Mouse (Mus musculus) stomach, embryonic 14.5 days (tissue): ENCODE results near the gene Zfp13. TPM values are rescaled to one million over a fixed set of nuclear protein-coding genes. Genes with fewer than 3 reads are reported as not detected.

Experiments
- ATAC-seq: fragments of 200-750 bp; cut with Nextera tagmentation; 2 replicates; pipeline ENCODE4 v1.8.0; 2017; ENCODE audit warnings: low read depth, moderate TSS enrichment; ENCODE audit not compliant: insufficient number of reproducible peaks, insufficient read depth, low FRiP score
- H3K27ac ChIP-seq: fragments of 300-500 bp; sonication (generic); 2 replicates; pipeline ENCODE4 v1.5.1; 2014; ENCODE audit warnings: mild to moderate bottlenecking, low read length, moderate library complexity, mixed read lengths
- H3K27me3 ChIP-seq: fragments of 300-500 bp; sonication (generic); 2 replicates; pipeline ENCODE4 v1.6.1; 2014; ENCODE audit warnings: low read length, control low read depth, mixed read lengths; ENCODE audit not compliant: control insufficient read depth, insufficient read depth
- H3K36me3 ChIP-seq: fragments of 300-500 bp; sonication (generic); 2 replicates; pipeline ENCODE4 v1.6.1; 2014; ENCODE audit warnings: mild to moderate bottlenecking, control low read depth, low read length, moderate library complexity, mixed read lengths; ENCODE audit not compliant: control insufficient read depth, insufficient read depth
- H3K4me1 ChIP-seq: fragments of 300-500 bp; sonication (generic); 2 replicates; pipeline ENCODE4 v1.6.1; 2014; ENCODE audit warnings: low read length, control low read depth, mixed read lengths; ENCODE audit not compliant: control insufficient read depth, insufficient read depth
- H3K4me2 ChIP-seq: fragments of 300-500 bp; sonication (generic); replicated peaks from 2 replicates; pipeline ENCODE4 v1.6.1; 2014; ENCODE audit warnings: low read depth, low read length, control low read depth
- H3K4me3 ChIP-seq: fragments of 300-500 bp; sonication (generic); 2 replicates; pipeline ENCODE4 v1.5.1; 2014; ENCODE audit warnings: low read depth, low read length, control low read depth
- H3K9ac ChIP-seq: fragments of 300-500 bp; sonication (generic); replicated peaks from 2 replicates; pipeline ENCODE4 v1.6.1; 2014; ENCODE audit warnings: low read depth, mild to moderate bottlenecking, control low read depth, low read length, moderate library complexity, mixed read lengths
- H3K9me3 ChIP-seq: fragments of 300-500 bp; sonication (generic); 2 replicates; pipeline ENCODE4 v1.6.1; 2016; ENCODE audit warnings: low read depth, low read length, control low read depth; ENCODE audit not compliant: control insufficient read depth
- WGBS: fragments of 180-500 bp; shearing (Covaris S2); extraction: QIAGEN DNeasy Blood & Tissue Kit; methylation state at CpG from one replicate; pipeline ENCODE4 v1.1.7; 2014; 5-methylcytosine and 5-hydroxymethylcytosine counted together
- polyA plus RNA-seq: library from polyadenylated mRNA; unstranded; fragments of >200 nt; fragmentation: Nextera tagmentation; extraction: Ambion mirVana; gene quantifications from 2 replicates; pipeline ENCODE4 v1.2.1, GENCODE M21; 2014

Zfp13 gene
- polyA plus RNA-seq, 1 experiment from 2014 or later: 15.7 TPM

GRCm38 (mm10) chr17:23584786-23585185 lies 14.5 kb downstream of the Zfp13 start:
- Histone ChIP-seq H3K9me3 (no peaks in the 10 kb centered on the region), H3K27ac (no peak overlapping the region), H3K36me3 (peaks cover 14% of the 10 kb centered on the region), H3K4me1 (peaks cover 14% of the 10 kb centered on the region; the same call in 1 of the 2 replicates), H3K27me3 (no peaks in the 10 kb centered on the region), H3K9ac (no peak overlapping the region), H3K4me3 (peak overlapping the region; percentile 74), H3K4me2 (peak overlapping the region; percentile 94)
- 81% methylated on average over 8 of the region's 8 CpGs for WGBS
- ATAC-seq: no peak

- H3K27me3 ChIP-seq: no peaks in the 10 kb centered on the region
- peaks cover 11% of the 10 kb centered on the region; the same call in 1 of the 2 replicates for H3K9me3 ChIP-seq
- ATAC-seq: no peak
- no peak overlapping the region for H3K4me3 ChIP-seq
- H3K4me2 ChIP-seq: no peak overlapping the region
- H3K9ac ChIP-seq: no peak overlapping the region
- 95% methylated on average over 38 of the region's 38 CpGs for WGBS
- H3K27ac ChIP-seq: no peak overlapping the region
- peaks cover 52% of the 10 kb centered on the region for H3K36me3 ChIP-seq
- H3K4me1 ChIP-seq: no peaks in the 10 kb centered on the region
These were observed 23.2 kb downstream of the Zfp13 start for GRCm38 (mm10) chr17:23575951-23576552.

- Histone ChIP-seq H3K4me1 (no peaks in the 10 kb centered on the region), H3K36me3 (peaks cover 35% of the 10 kb centered on the region), H3K27me3 (no peaks in the 10 kb centered on the region), H3K4me2 (no peak overlapping the region), H3K9me3 (peaks cover 11% of the 10 kb centered on the region; the same call in 1 of the 2 replicates), H3K27ac (no peak overlapping the region), H3K9ac (no peak overlapping the region), H3K4me3 (no peak overlapping the region)
- 92% methylated on average over 8 of the region's 8 CpGs for WGBS
- no peak for ATAC-seq
These were observed 25.2 kb downstream of the Zfp13 start for GRCm38 (mm10) chr17:23574130-23574529.

GRCm38 (mm10) chr17:23572059-23572458 lies 27.2 kb downstream of the Zfp13 start:
- Histone ChIP-seq H3K4me1 (no peaks in the 10 kb centered on the region), H3K9me3 (peaks cover 11% of the 10 kb centered on the region; the same call in 1 of the 2 replicates), H3K4me3 (no peak overlapping the region), H3K27me3 (no peaks in the 10 kb centered on the region), H3K4me2 (no peak overlapping the region), H3K36me3 (peaks cover 22% of the 10 kb centered on the region), H3K9ac (no peak overlapping the region), H3K27ac (no peak overlapping the region)
- ATAC-seq: no peak
- 75% methylated on average over 6 of the region's 6 CpGs for WGBS

- Histone ChIP-seq H3K4me1 (no peaks in the 10 kb centered on the region), H3K36me3 (peaks cover 13% of the 10 kb centered on the region), H3K4me2 (no peak overlapping the region), H3K9me3 (peaks cover 6% of the 10 kb centered on the region; the same call in 1 of the 2 replicates), H3K4me3 (no peak overlapping the region), H3K9ac (no peak overlapping the region), H3K27me3 (no peaks in the 10 kb centered on the region), H3K27ac (no peak overlapping the region)
- no peak for ATAC-seq
- 17% methylated on average over 5 of the region's 5 CpGs for WGBS
These were observed 28.2 kb downstream of the Zfp13 start for GRCm38 (mm10) chr17:23571084-23571483.

- Histone ChIP-seq H3K27me3 (no peaks in the 10 kb centered on the region), H3K36me3 (peaks cover 3% of the 10 kb centered on the region; the same call in 1 of the 2 replicates), H3K4me1 (peaks cover under 1% of the 10 kb centered on the region; the same call in 1 of the 2 replicates), H3K4me2 (no peak overlapping the region), H3K4me3 (no peak overlapping the region), H3K9ac (no peak overlapping the region), H3K27ac (no peak overlapping the region), H3K9me3 (no peaks in the 10 kb centered on the region)
- 40% methylated on average over 6 of the region's 6 CpGs for WGBS
- peak; percentile 49; the same call in 1 of the 2 replicates for ATAC-seq
These were observed 29.3 kb downstream of the Zfp13 start for GRCm38 (mm10) chr17:23570017-23570416.

- no peak overlapping the region for H3K4me3 ChIP-seq
- no peak overlapping the region for H3K4me2 ChIP-seq
- no peaks in the 10 kb centered on the region for H3K9me3 ChIP-seq
- no peaks in the 10 kb centered on the region for H3K27me3 ChIP-seq
- 44% methylated on average over 5 of the region's 5 CpGs for WGBS
- H3K36me3 ChIP-seq: no peaks in the 10 kb centered on the region
- no peak overlapping the region for H3K9ac ChIP-seq
- no peak for ATAC-seq
- H3K27ac ChIP-seq: no peak overlapping the region
- peaks cover 5% of the 10 kb centered on the region; the same call in 1 of the 2 replicates for H3K4me1 ChIP-seq
These were observed 30.9 kb downstream of the Zfp13 start for GRCm38 (mm10) chr17:23568370-23568769.

GRCm38 (mm10) chr17:23566787-23567186 lies 32.5 kb downstream of the Zfp13 start:
- Histone ChIP-seq H3K27ac (no peak overlapping the region), H3K27me3 (no peaks in the 10 kb centered on the region), H3K9me3 (no peaks in the 10 kb centered on the region), H3K36me3 (no peaks in the 10 kb centered on the region), H3K9ac (no peak overlapping the region), H3K4me3 (no peak overlapping the region), H3K4me1 (peaks cover 5% of the 10 kb centered on the region; the same call in 1 of the 2 replicates), H3K4me2 (no peak overlapping the region)
- 50% methylated on average over 5 of the region's 5 CpGs for WGBS
- no peak for ATAC-seq

- WGBS: 0% methylated on average over 8 of the region's 8 CpGs
- Histone ChIP-seq H3K9ac (peak overlapping the region; percentile 95), H3K36me3 (peaks cover 15% of the 10 kb centered on the region), H3K4me2 (peak overlapping the region; percentile 80), H3K27ac (peak overlapping the region; percentile 95; the same call in 1 of the 2 replicates), H3K4me1 (peaks cover 5% of the 10 kb centered on the region; the same call in 1 of the 2 replicates), H3K4me3 (peak overlapping the region; percentile 71), H3K9me3 (no peaks in the 10 kb centered on the region), H3K27me3 (no peaks in the 10 kb centered on the region)
- peak; percentile 75 for ATAC-seq
These were observed 34.9 kb downstream of the Zfp13 start for GRCm38 (mm10) chr17:23564368-23564715.
